Comparison of ENCODE assay signal across 8 mouse cellular contexts in the genomic region with DNA sequence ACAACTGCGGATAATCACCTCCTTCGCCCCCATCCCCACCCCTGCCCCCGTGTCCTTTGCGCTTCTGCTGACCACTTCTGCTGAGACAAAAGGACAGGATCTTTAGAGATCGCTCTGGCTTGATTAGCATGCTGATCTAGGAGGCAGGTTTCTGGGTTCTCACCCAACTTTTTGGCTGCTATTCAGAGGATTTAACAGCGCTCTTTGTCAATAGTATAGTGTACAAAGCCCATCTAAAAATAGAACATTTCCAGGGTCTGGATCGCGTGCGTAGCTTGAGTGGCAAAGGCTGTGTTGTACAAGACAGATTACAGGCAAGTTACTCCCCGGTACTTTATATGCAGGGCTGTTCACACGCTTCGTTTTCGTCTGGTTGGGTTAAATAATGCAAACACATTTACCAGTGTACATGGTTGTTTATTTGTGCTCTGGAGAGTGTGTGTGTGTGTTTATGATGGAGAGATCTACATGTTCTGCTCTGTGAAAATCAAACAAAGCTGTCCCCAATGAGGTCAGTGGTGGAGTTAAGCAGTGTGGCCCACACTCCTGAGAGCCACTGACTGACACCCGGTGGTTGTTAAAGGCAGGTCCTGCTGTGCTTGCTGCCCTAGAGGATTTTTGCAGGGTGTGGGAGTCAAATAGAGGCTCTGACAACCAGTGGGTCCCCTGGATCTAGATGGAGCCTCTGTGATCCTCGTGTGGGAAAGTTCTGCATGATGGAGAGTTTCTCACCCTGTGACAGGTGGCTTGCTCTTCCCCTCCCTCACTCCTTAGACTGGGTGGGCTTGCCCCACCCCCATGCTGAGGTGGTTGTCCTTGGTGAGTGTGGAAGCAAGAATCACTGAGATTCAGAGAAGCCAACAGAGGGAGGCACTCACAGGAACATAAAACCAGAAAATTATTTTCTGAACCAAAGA.
DNase-seq lines count a peak whose midpoint lies in the region; ATAC-seq and TF ChIP-seq lines count a peak whose summit lies in the region.

No protein-coding gene starts in this region.

- intact Hi-C loops in left cerebral cortex, postnatal 14 days (cut with DNase I): loop anchor here (10.0 kb wide), 1 partner anchor 156 kb away; no protein-coding TSS in a partner anchor
- intact Hi-C loops in left cerebral cortex, postnatal 10 days (cut with DNase I): loop anchor here (10.0 kb wide), 1 partner anchor 156 kb away; no protein-coding TSS in a partner anchor

- H3K27ac ChIP-seq in heart, embryonic 13.5 days (replicated peaks): peak overlapping the region; percentile 93
- peak overlapping the region; percentile 32; the same call in 1 of the 2 replicates for H3K27ac ChIP-seq in midbrain, embryonic 12.5 days (replicated peaks)

- H3K4me3 ChIP-seq in heart, embryonic 13.5 days: peak overlapping the region; percentile 51
- H3K4me3 ChIP-seq in midbrain, embryonic 12.5 days: peak overlapping the region; percentile 44

- no peaks in the 10 kb centered on the region for H3K9me3 ChIP-seq in heart, embryonic 13.5 days
- no peaks in the 10 kb centered on the region for H3K9me3 ChIP-seq in midbrain, embryonic 12.5 days

- peak; percentile 70 for ATAC-seq in heart, embryonic 13.5 days (ENCODE audit: extremely low read depth, insufficient number of reproducible peaks, low FRiP score, low TSS enrichment)
- peak; percentile 75 for ATAC-seq in midbrain, embryonic 12.5 days (ENCODE audit: low FRiP score, low read depth)
- no peak for ATAC-seq in erythroid progenitor cell, adult 5-6 weeks (replicated peaks; ENCODE audit: low FRiP score, poor library complexity, severe bottlenecking)

- TF ChIP-seq CTCF in brain, embryonic 14.5 days (IDR thresholded peaks at IDR 0.05; ENCODE audit: borderline replicate concordance, extremely low read depth, insufficient read depth, insufficient read length): peak; percentile 6; the same call in 1 of the 2 replicates

- peaks cover 19% of the 10 kb centered on the region for H3K4me1 ChIP-seq in heart, embryonic 13.5 days
- peaks cover 4% of the 10 kb centered on the region for H3K4me1 ChIP-seq in midbrain, embryonic 12.5 days

- DNase-seq in left cerebral cortex, postnatal 14 days (ENCODE audit: low spot score in 2 of 2): peak; percentile 7 to 31
- DNase-seq in left cerebral cortex, postnatal 10 days (ENCODE audit: extremely low spot score in 1 of 2, low spot score in 2 of 2): no peak
- peak; percentile 91 for DNase-seq in brain, embryonic 14.5 days (ENCODE audit: low read depth)
- peak; percentile 34 for DNase-seq in kidney, postnatal 10 days
- no peak for DNase-seq in ovary, postnatal 14 days (ENCODE audit: low spot score)

- TF ChIP-seq POLR2A in brain, embryonic 14.5 days (IDR thresholded peaks at IDR 0.05; ENCODE audit: borderline replicate concordance, extremely low read depth, insufficient read depth, insufficient read length, poor library complexity, severe bottlenecking): no peak

- no peaks in the 10 kb centered on the region for H3K27me3 ChIP-seq in heart, embryonic 13.5 days (replicated peaks)
- peaks cover 9% of the 10 kb centered on the region; the same call in 1 of the 2 replicates for H3K27me3 ChIP-seq in midbrain, embryonic 12.5 days

- WGBS in heart, embryonic 13.5 days: 5% methylated on average over 15 of the region's 15 CpGs
- 13% methylated on average over 15 of the region's 15 CpGs for WGBS in midbrain, embryonic 12.5 days

- no peaks in the 10 kb centered on the region for H3K36me3 ChIP-seq in heart, embryonic 13.5 days
- no peaks in the 10 kb centered on the region for H3K36me3 ChIP-seq in midbrain, embryonic 12.5 days

- peak overlapping the region; percentile 81 for H3K9ac ChIP-seq in heart, embryonic 13.5 days
- peak overlapping the region; percentile 50 for H3K9ac ChIP-seq in midbrain, embryonic 12.5 days (replicated peaks)

- peak overlapping the region; percentile 73 for H3K4me2 ChIP-seq in heart, embryonic 13.5 days
- H3K4me2 ChIP-seq in midbrain, embryonic 12.5 days (replicated peaks): peak overlapping the region; percentile 58

Comparison
In these comparisons a context has a peak if more than half of its experiments do, and no peak if none do; other contexts are left out.
1. DNase-seq: peak in left cerebral cortex, postnatal 14 days (2 of 2), brain, embryonic 14.5 days (single experiment) and kidney, postnatal 10 days (single experiment); none in left cerebral cortex, postnatal 10 days (0 of 2) and ovary, postnatal 14 days (single experiment).